Mouse (Mus musculus): ENCODE data around the gene Gm45062. TPM values are rescaled to one million over a fixed set of nuclear protein-coding genes. Genes with fewer than 3 reads are reported as not detected.

Gm45062 gene
- total and polyA plus RNA-seq, 2 experiments from 2014 or later = 2.5 to 8.1 TPM

DNA sequence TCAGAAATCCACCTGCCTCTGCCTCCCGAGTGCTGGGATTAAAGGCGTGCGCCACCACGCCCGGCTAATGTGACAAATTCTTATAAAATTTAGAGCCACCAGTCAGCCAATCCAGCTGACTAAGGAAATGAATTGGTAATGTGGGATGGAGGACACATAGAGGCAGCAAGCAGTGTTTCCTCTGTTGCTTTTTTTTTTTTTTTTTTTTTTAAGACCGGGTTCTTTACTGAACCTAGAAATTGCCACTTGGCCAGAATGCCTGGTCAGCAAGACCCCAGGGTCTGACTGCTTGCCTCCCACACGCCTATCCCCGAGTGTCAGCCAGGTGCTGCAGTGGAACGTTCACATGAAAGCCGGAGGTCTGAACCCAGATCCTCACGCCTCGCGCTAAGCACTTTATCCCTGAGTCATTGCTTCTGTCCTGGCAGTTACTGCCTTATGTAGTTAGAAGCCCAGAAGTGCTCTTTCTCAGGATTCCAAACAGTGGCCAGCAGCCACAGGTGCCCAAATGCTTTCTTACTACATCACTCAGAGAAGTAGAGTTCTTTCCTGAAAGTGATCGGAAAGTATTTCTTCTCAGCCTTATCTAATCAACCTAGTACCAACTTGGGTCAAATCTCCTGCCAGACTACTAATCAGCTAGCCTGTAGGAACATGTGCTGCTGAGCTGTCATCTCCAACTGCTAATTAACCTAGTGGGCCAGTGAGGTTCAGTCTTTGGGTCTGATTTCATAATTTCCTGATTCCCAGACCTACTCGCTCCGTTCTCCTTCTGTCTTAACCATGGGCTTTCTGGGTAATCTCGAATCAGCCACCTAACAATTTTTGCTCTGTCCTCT is 225.4 kb downstream of the Gm45062 start:
- no peak overlapping the region for H3K9ac ChIP-seq (replicated peaks; ENCODE audit: low read length, poor library complexity, severe bottlenecking)
- ATAC-seq (ENCODE audit: low FRiP score) (no peak), DNase-seq (ENCODE audit: low spot score) (no peak)
- no peak overlapping the region for H3K27ac ChIP-seq (ENCODE audit: low read depth, low read length)
- no peaks in the 10 kb centered on the region for H3K4me1 ChIP-seq (ENCODE audit: insufficient read depth, low read length)
- no peaks in the 10 kb centered on the region for H3K27me3 ChIP-seq (ENCODE audit: insufficient read depth, low read length)
- no peaks in the 10 kb centered on the region for H3K9me3 ChIP-seq (ENCODE audit: low read length)
- 95% methylated on average over 17 of the region's 17 CpGs for WGBS
- H3K36me3 ChIP-seq (ENCODE audit: insufficient read depth, low read length) = no peaks in the 10 kb centered on the region
- H3K4me3 ChIP-seq (ENCODE audit: low read depth, low read length) = no peak overlapping the region
- no peak overlapping the region for H3K4me2 ChIP-seq (ENCODE audit: low read depth, low read length, poor library complexity, severe bottlenecking)
- TF ChIP-seq CTCF (IDR thresholded peaks at IDR 0.05) = no peak

DNA sequence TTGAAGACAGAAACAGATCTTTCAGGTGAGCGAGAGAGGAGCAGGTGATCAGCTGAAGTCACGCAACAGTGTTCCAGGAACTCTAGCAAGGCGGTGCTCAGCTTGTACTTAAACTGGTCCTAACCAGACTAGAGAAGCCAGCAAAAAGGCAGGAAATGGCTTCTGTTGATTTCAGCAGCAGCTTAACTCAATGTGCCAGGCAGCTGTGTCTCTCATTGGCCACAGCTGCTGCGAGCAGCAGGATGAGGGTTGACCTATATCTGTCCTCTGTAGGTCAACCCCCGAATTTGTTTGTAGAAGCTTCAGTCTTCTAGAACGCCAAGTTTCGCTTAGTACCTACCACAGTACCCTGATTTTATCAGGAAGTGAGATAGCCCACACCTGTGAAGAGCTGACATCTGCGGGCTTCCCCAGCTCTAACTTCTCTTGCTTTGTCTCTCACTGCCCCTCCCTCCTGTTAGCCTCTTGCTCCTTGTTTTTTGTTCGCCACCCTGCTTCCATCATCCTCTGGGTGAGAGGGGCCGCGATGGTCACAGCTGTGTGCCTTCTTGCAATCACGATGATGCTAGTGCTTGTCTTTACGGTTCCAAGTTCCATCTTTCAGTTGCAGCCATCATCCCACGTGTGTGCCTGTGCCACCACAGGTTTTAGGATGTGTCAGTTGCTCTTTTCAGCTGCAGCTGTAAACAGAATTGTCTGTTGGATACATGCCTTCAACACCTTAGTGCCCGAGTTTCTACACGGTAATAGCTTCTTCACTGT is 226.3 kb downstream of the Gm45062 start:
- H3K27me3 ChIP-seq (ENCODE audit: insufficient read depth, low read length) = no peaks in the 10 kb centered on the region
- DNase-seq (ENCODE audit: low spot score) (no peak), ATAC-seq (ENCODE audit: low FRiP score) (no peak)
- no peak overlapping the region for H3K4me3 ChIP-seq (ENCODE audit: low read depth, low read length)
- H3K27ac ChIP-seq (ENCODE audit: low read depth, low read length) = no peak overlapping the region
- no peak overlapping the region for H3K4me2 ChIP-seq (ENCODE audit: low read depth, low read length, poor library complexity, severe bottlenecking)
- H3K9ac ChIP-seq (replicated peaks; ENCODE audit: low read length, poor library complexity, severe bottlenecking) = no peak overlapping the region
- H3K4me1 ChIP-seq (ENCODE audit: insufficient read depth, low read length) = no peaks in the 10 kb centered on the region
- H3K9me3 ChIP-seq (ENCODE audit: low read length) = no peaks in the 10 kb centered on the region
- H3K36me3 ChIP-seq (ENCODE audit: insufficient read depth, low read length) = no peaks in the 10 kb centered on the region
- TF ChIP-seq CTCF (IDR thresholded peaks at IDR 0.05) = no peak
- 90% methylated on average over 16 of the region's 16 CpGs for WGBS

DNA sequence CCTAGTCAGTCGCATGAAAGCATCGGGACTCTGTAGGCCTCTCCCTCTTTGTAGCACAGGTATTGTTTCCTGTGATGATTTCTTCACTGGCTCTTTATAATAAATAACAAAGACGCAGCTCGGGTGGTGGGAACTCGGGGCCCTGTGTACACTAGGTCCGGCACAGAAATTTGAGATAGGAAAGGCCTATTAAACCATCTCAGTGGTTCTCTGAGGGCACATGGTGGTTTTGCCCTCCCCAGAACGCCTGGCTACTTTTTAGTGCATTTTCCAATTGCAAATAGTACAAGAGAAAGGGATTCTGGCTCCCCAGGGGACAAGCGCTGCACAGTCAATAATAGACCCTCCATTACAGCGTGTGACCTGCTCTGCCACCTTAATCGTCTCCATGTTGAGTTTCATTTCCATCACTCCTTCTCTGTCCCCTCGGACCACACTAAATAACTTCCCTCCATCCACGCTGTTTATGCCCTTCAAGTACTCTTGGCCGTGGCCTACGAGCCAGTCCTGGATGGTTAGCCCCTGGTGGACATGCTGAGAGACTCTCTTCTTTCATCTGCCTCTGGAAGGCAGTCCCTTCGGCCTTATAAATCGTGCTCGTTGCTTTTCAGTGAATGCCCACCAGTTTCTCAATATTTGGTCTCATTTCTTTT is 227.3 kb downstream of the Gm45062 start:
- Histone ChIP-seq H3K27ac (ENCODE audit: low read depth, low read length) (no peak overlapping the region), H3K27me3 (ENCODE audit: insufficient read depth, low read length) (no peaks in the 10 kb centered on the region), H3K36me3 (ENCODE audit: insufficient read depth, low read length) (no peaks in the 10 kb centered on the region), H3K4me2 (ENCODE audit: low read depth, low read length, poor library complexity, severe bottlenecking) (no peak overlapping the region), H3K9me3 (ENCODE audit: low read length) (no peaks in the 10 kb centered on the region), H3K4me3 (ENCODE audit: low read depth, low read length) (no peak overlapping the region), H3K9ac (replicated peaks; ENCODE audit: low read length, poor library complexity, severe bottlenecking) (no peak overlapping the region), H3K4me1 (ENCODE audit: insufficient read depth, low read length) (no peaks in the 10 kb centered on the region)
- peak; percentile 31 for TF ChIP-seq CTCF (IDR thresholded peaks at IDR 0.05)
- no peak for DNase-seq (ENCODE audit: low spot score)
- 65% methylated on average over 17 of the region's 17 CpGs for WGBS
- no peak for ATAC-seq (ENCODE audit: low FRiP score)

DNA sequence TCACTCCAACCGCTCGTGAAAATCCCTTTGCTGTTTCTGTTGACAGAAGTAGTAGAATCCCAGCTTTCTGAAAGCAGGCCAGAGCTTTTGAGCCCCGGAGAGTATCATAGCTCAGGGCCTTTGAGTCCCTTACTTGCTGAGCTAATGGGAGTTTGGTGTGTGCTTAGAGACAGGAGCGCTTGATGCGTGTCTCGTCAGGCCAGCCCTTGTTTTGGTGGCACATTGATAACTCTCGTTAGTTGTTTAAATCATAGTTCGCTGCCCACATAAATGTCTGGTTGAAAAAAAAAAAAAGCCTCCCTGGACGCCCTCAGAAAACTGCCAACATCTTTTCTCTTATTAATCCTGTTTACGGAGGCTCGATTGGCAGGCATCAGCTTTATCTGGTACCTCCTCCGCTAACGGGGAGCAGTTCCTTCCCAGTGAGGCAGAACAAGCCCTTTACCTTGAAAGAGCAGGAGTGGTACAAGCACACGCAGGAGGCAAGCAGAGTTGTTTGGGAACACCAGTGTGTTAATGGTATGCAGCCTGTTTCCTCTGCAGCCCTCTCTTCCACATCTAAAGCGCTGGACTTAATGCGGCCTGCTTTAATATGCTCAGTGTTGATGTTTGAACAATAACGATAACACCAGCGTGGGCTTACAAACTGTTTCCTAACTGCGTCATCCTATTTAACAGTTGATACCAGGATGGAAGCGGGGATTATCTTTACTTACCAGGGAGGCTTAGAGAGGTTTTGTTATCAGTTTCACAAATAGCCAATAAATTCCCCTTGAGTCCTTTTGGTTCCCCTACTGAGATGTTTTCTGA is 228.0 kb downstream of the Gm45062 start:
- Histone ChIP-seq H3K36me3 (ENCODE audit: insufficient read depth, low read length) (no peaks in the 10 kb centered on the region), H3K27ac (ENCODE audit: low read depth, low read length) (no peak overlapping the region), H3K4me3 (ENCODE audit: low read depth, low read length) (no peak overlapping the region), H3K4me1 (ENCODE audit: insufficient read depth, low read length) (no peaks in the 10 kb centered on the region), H3K9ac (replicated peaks; ENCODE audit: low read length, poor library complexity, severe bottlenecking) (no peak overlapping the region), H3K9me3 (ENCODE audit: low read length) (no peaks in the 10 kb centered on the region), H3K4me2 (ENCODE audit: low read depth, low read length, poor library complexity, severe bottlenecking) (peak overlapping the region; percentile 30), H3K27me3 (ENCODE audit: insufficient read depth, low read length) (no peaks in the 10 kb centered on the region)
- no peak for TF ChIP-seq CTCF (IDR thresholded peaks at IDR 0.05)
- 24% methylated on average over 20 of the region's 20 CpGs for WGBS
- ATAC-seq (ENCODE audit: low FRiP score) = no peak
- DNase-seq (ENCODE audit: low spot score) = no peak

DNA sequence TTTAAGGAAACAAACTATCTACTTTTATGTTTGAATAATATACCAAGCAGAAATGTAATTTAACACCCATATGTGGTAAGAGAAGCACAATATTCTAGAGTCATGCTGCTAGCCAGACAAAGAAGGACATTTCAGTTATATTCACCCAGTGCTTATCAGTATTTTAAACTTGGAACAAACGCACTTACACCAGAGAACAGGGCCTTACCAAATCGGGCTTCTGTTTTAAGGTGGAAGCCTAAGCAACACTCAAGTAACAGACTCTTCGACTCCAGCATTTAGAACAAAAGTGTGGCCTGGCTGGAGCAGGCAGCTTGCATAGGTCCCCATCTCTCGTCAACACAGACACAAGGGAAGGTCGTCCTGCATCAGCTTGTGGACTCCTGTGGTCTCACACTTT is 229.0 kb downstream of the Gm45062 start:
- ATAC-seq (ENCODE audit: low FRiP score) = no peak
- H3K36me3 ChIP-seq (ENCODE audit: insufficient read depth, low read length) = no peaks in the 10 kb centered on the region
- H3K4me2 ChIP-seq (ENCODE audit: low read depth, low read length, poor library complexity, severe bottlenecking) = no peak overlapping the region
- H3K27ac ChIP-seq (ENCODE audit: low read depth, low read length) = no peak overlapping the region
- H3K9ac ChIP-seq (replicated peaks; ENCODE audit: low read length, poor library complexity, severe bottlenecking) = no peak overlapping the region
- 66% methylated on average over 5 of the region's 5 CpGs for WGBS
- no peaks in the 10 kb centered on the region for H3K27me3 ChIP-seq (ENCODE audit: insufficient read depth, low read length)
- no peak overlapping the region for H3K4me3 ChIP-seq (ENCODE audit: low read depth, low read length)
- no peak for DNase-seq (ENCODE audit: low spot score)
- no peaks in the 10 kb centered on the region for H3K4me1 ChIP-seq (ENCODE audit: insufficient read depth, low read length)
- no peak for TF ChIP-seq CTCF (IDR thresholded peaks at IDR 0.05)
- H3K9me3 ChIP-seq (ENCODE audit: low read length) = no peaks in the 10 kb centered on the region

Measured in midbrain, postnatal 0 days (tissue).